Mouse (Mus musculus): ENCODE results near the gene Clec18a.

- TF ChIP-seq CTCF (IDR thresholded peaks at IDR 0.05; ENCODE audit: low read depth, low read length): peak; percentile 94
- TF ChIP-seq POLR2A (IDR thresholded peaks at IDR 0.05; ENCODE audit: extremely low read depth, insufficient read depth, low read length): peak; percentile 22; the same call in 1 of the 2 replicates
These were observed 36.0 kb downstream of the Clec18a start, which contains the start of gene Exosc6 for GRCm38 (mm10) chr8:111056158-111056663.

All from liver, adult 2 months (tissue).